Mouse (Mus musculus) lung, embryonic 14.5 days (tissue): ENCODE data around the gene Elf2. TPM values are rescaled to one million over a fixed set of nuclear protein-coding genes. Genes with fewer than 3 reads are reported as not detected.

Experiments
- ATAC-seq: fragments of 200-750 bp; cut with Nextera tagmentation; 2 replicates; pipeline ENCODE4 v1.8.0; 2017; ENCODE audit warnings: mild to moderate bottlenecking, moderate TSS enrichment, moderate library complexity; ENCODE audit not compliant: insufficient read depth
- DNase-seq: peaks from one replicate; pipeline ENCODE4 v3.0.0-alpha.2; 2015
- H3K27ac ChIP-seq: fragments of 300-500 bp; sonication (generic); 2 replicates; pipeline ENCODE4 v1.5.1; 2014; ENCODE audit warnings: low read depth, mild to moderate bottlenecking, moderate library complexity
- H3K27me3 ChIP-seq: fragments of 300-500 bp; sonication (generic); 2 replicates; pipeline ENCODE4 v1.6.1; 2014; ENCODE audit warnings: low read length, control low read depth; ENCODE audit not compliant: insufficient read depth
- H3K36me3 ChIP-seq: fragments of 300-500 bp; sonication (generic); 2 replicates; pipeline ENCODE4 v1.6.1; 2014; ENCODE audit warnings: control low read depth; ENCODE audit not compliant: insufficient read depth
- H3K4me1 ChIP-seq: fragments of 300-500 bp; sonication (generic); 2 replicates; pipeline ENCODE4 v1.6.1; 2014; ENCODE audit warnings: antibody characterized with exemption, control low read depth; ENCODE audit not compliant: insufficient read depth
- H3K4me2 ChIP-seq: fragments of 300-500 bp; sonication (generic); 2 replicates; pipeline ENCODE4 v1.6.1; 2014; ENCODE audit warnings: mild to moderate bottlenecking
- H3K4me3 ChIP-seq: fragments of 300-500 bp; sonication (generic); 2 replicates; pipeline ENCODE4 v1.5.1; 2014; ENCODE audit warnings: low read depth, low read length
- H3K9ac ChIP-seq: fragments of 300-500 bp; sonication (generic); 2 replicates; pipeline ENCODE4 v1.6.1; 2014
- H3K9me3 ChIP-seq: fragments of 300-500 bp; sonication (generic); 2 replicates; pipeline ENCODE4 v1.6.1; 2016; ENCODE audit warnings: low read depth, low read length, control low read depth
- CTCF ChIP-seq: IDR thresholded peaks from 2 replicates; pipeline ENCODE4 v1.5.1; 2016; ENCODE audit warnings: antibody characterized with exemption, low read depth
- WGBS: fragments of 180-500 bp; shearing (Covaris S2); extraction: QIAGEN DNeasy Blood & Tissue Kit; methylation state at CpG from one replicate; pipeline ENCODE4 v1.1.7; 2014; 5-methylcytosine and 5-hydroxymethylcytosine counted together
- polyA plus RNA-seq: library from polyadenylated mRNA; unstranded; fragments of >200 nt; fragmentation: Nextera tagmentation; extraction: Ambion mirVana; gene quantifications from 2 replicates; pipeline ENCODE4 v1.2.1, GENCODE M21; 2014

Elf2 gene
- polyA plus RNA-seq, 1 experiment from 2014 or later = 60.8 TPM

DNA sequence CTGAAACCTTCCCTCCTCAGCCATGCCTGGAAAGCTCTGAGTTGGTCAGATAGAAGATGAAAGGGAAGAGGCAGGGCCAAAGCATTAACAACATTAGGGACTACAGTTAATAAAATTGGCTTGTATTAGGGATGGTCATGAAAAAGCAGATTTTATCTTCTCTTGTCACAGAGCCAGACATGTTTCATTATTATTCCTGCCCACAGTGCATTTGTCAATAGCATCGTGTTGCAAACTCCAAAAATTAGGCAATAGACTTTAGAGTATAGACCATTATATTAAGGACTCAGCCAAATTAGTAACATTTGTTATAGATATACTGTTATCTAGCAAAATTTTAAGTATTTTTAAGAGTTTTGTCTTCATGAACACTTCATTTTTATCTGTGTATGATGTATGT is 43.7 kb downstream of the Elf2 start:
- Histone ChIP-seq H3K4me1 (no peaks in the 10 kb centered on the region), H3K27me3 (no peaks in the 10 kb centered on the region), H3K4me2 (no peak overlapping the region), H3K4me3 (no peak overlapping the region), H3K9me3 (no peaks in the 10 kb centered on the region), H3K9ac (no peak overlapping the region), H3K27ac (no peak overlapping the region), H3K36me3 (no peaks in the 10 kb centered on the region)
- no peak; the same call in 1 of the 2 replicates for ATAC-seq
- no peak for TF ChIP-seq CTCF
- WGBS = 49% methylated on average over 1 of the region's 1 CpGs
- DNase-seq = peak; percentile 23

DNA sequence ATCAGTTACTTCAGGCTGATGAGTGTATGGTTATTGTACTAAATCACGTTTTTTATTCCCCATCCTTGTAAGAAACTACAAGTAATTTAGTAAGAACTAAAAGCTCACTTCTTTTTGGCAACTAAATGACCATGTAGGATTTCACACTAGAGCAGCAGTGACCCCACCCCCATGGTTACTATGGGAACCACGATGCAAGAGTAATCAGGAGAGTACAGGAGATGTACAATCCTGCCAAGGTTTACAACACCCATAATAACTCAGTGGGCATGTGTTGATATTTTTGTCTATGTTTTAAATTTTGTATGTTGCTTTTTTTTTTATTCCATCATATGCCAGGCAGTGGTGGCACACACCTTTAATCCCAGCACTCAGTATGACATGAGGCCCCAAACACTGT is 45.2 kb downstream of the Elf2 start:
- DNase-seq (no peak), ATAC-seq (no peak)
- Histone ChIP-seq H3K36me3 (no peaks in the 10 kb centered on the region), H3K4me1 (no peaks in the 10 kb centered on the region), H3K9me3 (no peaks in the 10 kb centered on the region), H3K27me3 (no peaks in the 10 kb centered on the region), H3K9ac (no peak overlapping the region), H3K4me3 (no peak overlapping the region), H3K27ac (no peak overlapping the region), H3K4me2 (no peak overlapping the region)
- WGBS = 72% methylated on average over 2 of the region's 2 CpGs
- TF ChIP-seq CTCF = no peak

GRCm38 (mm10) chr3:51294251-51294650 is 46.2 kb downstream of the Elf2 start:
- Histone ChIP-seq H3K36me3 (no peaks in the 10 kb centered on the region), H3K9ac (no peak overlapping the region)
- no peak for ATAC-seq

GRCm38 (mm10) chr3:51288880-51289821 is 51.3 kb downstream of the Elf2 start:
- peak; percentile 96 for DNase-seq
- H3K9me3 ChIP-seq = no peaks in the 10 kb centered on the region
- TF ChIP-seq CTCF = peak; percentile 88
- 52% methylated on average over 11 of the region's 11 CpGs for WGBS
- H3K4me2 ChIP-seq = no peak overlapping the region
- H3K27me3 ChIP-seq = no peaks in the 10 kb centered on the region
- no peaks in the 10 kb centered on the region for H3K4me1 ChIP-seq
- no peaks in the 10 kb centered on the region for H3K36me3 ChIP-seq
- no peak overlapping the region for H3K9ac ChIP-seq
- ATAC-seq = peak; percentile 38; the same call in 1 of the 2 replicates
- no peak overlapping the region for H3K27ac ChIP-seq
- H3K4me3 ChIP-seq = no peak overlapping the region

More at GRCm38 (mm10) chr3:51294251-51294650, 46.2 kb downstream of the Elf2 start:
- no peaks in the 10 kb centered on the region for H3K4me1 ChIP-seq
- H3K27ac ChIP-seq = no peak overlapping the region
- no peak for TF ChIP-seq CTCF
- no peak overlapping the region for H3K4me3 ChIP-seq
- DNase-seq = no peak
- H3K27me3 ChIP-seq = no peaks in the 10 kb centered on the region
- WGBS = 43% methylated on average over 2 of the region's 2 CpGs
- H3K4me2 ChIP-seq = no peak overlapping the region
- H3K9me3 ChIP-seq = no peaks in the 10 kb centered on the region

GRCm38 (mm10) chr3:51284375-51284774 is 56.1 kb downstream of the Elf2 start:
- Histone ChIP-seq H3K4me3 (no peak overlapping the region), H3K4me1 (no peaks in the 10 kb centered on the region), H3K27ac (no peak overlapping the region), H3K9ac (no peak overlapping the region), H3K36me3 (no peaks in the 10 kb centered on the region), H3K9me3 (no peaks in the 10 kb centered on the region), H3K27me3 (no peaks in the 10 kb centered on the region), H3K4me2 (no peak overlapping the region)
- ATAC-seq (no peak), DNase-seq (no peak)
- TF ChIP-seq CTCF = no peak
- 47% methylated on average over 1 of the region's 1 CpGs for WGBS

- no peak for ATAC-seq
- WGBS = 86% methylated on average over 4 of the region's 4 CpGs
- H3K4me2 ChIP-seq = no peak overlapping the region
- no peak overlapping the region for H3K9ac ChIP-seq
- no peaks in the 10 kb centered on the region for H3K9me3 ChIP-seq
- H3K27ac ChIP-seq = no peak overlapping the region
- no peak overlapping the region for H3K4me3 ChIP-seq
- H3K36me3 ChIP-seq = no peaks in the 10 kb centered on the region
- H3K27me3 ChIP-seq = no peaks in the 10 kb centered on the region
- no peak for TF ChIP-seq CTCF
- DNase-seq = no peak
- H3K4me1 ChIP-seq = no peaks in the 10 kb centered on the region
Measured at GRCm38 (mm10) chr3:51281727-51282126, 58.7 kb downstream of the Elf2 start.

DNA sequence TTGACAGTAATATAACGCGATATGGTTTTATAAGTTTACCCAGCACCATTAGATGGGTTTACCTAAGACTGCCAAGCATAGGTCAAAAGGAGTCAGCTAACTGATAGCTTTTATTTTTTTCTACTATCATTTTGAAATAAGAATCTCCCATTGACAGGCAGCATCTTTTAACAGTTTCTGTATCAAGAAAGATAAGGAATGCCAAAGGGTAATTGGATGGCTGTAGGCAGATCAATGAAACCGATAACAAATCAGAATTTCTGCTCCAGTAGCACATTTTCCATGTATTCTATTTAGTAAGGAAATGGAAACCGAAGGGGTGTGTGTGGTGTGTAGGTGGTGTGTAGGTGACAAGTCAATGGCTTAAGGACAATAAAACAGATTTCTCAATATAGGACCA is 62.0 kb downstream of the Elf2 start:
- ATAC-seq (no peak), DNase-seq (no peak)
- no peak for TF ChIP-seq CTCF
- H3K9me3 ChIP-seq = no peaks in the 10 kb centered on the region
- no peak overlapping the region for H3K4me3 ChIP-seq
- H3K4me2 ChIP-seq = peak overlapping the region; percentile 83; the same call in 1 of the 2 replicates
- WGBS = 62% methylated on average over 4 of the region's 4 CpGs
- no peaks in the 10 kb centered on the region for H3K4me1 ChIP-seq
- no peak overlapping the region for H3K9ac ChIP-seq
- H3K36me3 ChIP-seq = no peaks in the 10 kb centered on the region
- no peak overlapping the region for H3K27ac ChIP-seq
- H3K27me3 ChIP-seq = no peaks in the 10 kb centered on the region
